Mouse (Mus musculus) cerebellum, adult 2 months (tissue): ENCODE measurements around the gene Rpl22l1. TPM values are rescaled to one million over a fixed set of nuclear protein-coding genes. Genes with fewer than 3 reads are reported as not detected.
"Not testable (repeated sequence)": the region's sequence is repeated elsewhere in the genome, so short reads cannot be mapped to it uniquely, and the experiment has no call there.

ENCODE experiments used
- DNase-seq, 2 experiments: peaks; one replicate each; pipeline ENCODE4 v3.0.0; 2021
- H3K27ac ChIP-seq: fragments of 200-500 bp; 2 replicates; pipeline ENCODE4 v1.5.1; 2012; ENCODE audit warnings: low read length, control low read depth, inconsistent platforms; ENCODE audit not compliant: insufficient read depth
- H3K27me3 ChIP-seq: fragments of 200-500 bp; 2 replicates; pipeline ENCODE4 v1.6.1; 2012; ENCODE audit warnings: inconsistent platforms, mild to moderate bottlenecking, low read length, moderate library complexity; ENCODE audit not compliant: control insufficient read depth, insufficient read depth
- H3K4me1 ChIP-seq: fragments of 200-500 bp; 2 replicates; pipeline ENCODE4 v1.6.1; 2011; ENCODE audit warnings: low read length; ENCODE audit not compliant: control insufficient read depth, insufficient read depth
- H3K4me3 ChIP-seq: fragments of 200-500 bp; replicated peaks from 2 replicates; pipeline ENCODE3; 2011; ENCODE audit warnings: mild to moderate bottlenecking, low read depth, low read length, control low read depth; ENCODE audit not compliant: insufficient read depth
- CTCF ChIP-seq: fragments of 200-500 bp; IDR thresholded peaks from 2 replicates; pipeline ENCODE4 v1.5.1; 2011; ENCODE audit warnings: low read depth, mild to moderate bottlenecking, control low read depth, low read length, moderate library complexity, borderline replicate concordance; ENCODE audit not compliant: insufficient read depth
- POLR2A ChIP-seq: fragments of 200-500 bp; IDR thresholded peaks from 2 replicates; pipeline ENCODE4 v1.6.1; 2011; ENCODE audit warnings: low read length, control low read depth, borderline replicate concordance; ENCODE audit not compliant: insufficient read depth
- WGBS: fragments of 180-500 bp; shearing (Covaris S2); methylation state at CpG from one replicate; pipeline ENCODE4 v1.1.7; 2018; 5-methylcytosine and 5-hydroxymethylcytosine counted together
- polyA plus RNA-seq: library from polyadenylated mRNA; depleted of rRNA; stranded (reverse); fragments of >200 nt; gene quantifications from 2 replicates; pipeline ENCODE4 v1.2.3, GENCODE M21; 2012; rRNA removed

Gene Rpl22l1
- polyA plus RNA-seq, 1 experiment = 156 TPM

GRCm38 (mm10) chr3:28847115-28847514 is 41.9 kb downstream of the Rpl22l1 start:
- Histone ChIP-seq H3K27ac (no peak overlapping the region), H3K4me1 (no peaks in the 10 kb centered on the region), H3K27me3 (no peaks in the 10 kb centered on the region; the same call in 1 of the 2 replicates), H3K4me3 (no peak overlapping the region)
- DNase-seq = no peak
- no peak for TF ChIP-seq CTCF
- no peak for TF ChIP-seq POLR2A

GRCm38 (mm10) chr3:28852174-28852573 is 46.9 kb downstream of the Rpl22l1 start:
- not testable (repeated sequence) for H3K4me1 ChIP-seq, H3K27ac ChIP-seq, H3K27me3 ChIP-seq, H3K4me3 ChIP-seq, DNase-seq
- WGBS = 91% methylated on average over 3 of the region's 3 CpGs

Other genes starting within 250 kb of the Rpl22l1 start
- 0.08 and 0.10 TPM in 2 replicates for gene Slc2a2, start 107.5 kb upstream of the Rpl22l1 start, polyA plus RNA-seq
- 39.2 and 44.0 TPM in 2 replicates for gene Eif5a2, start 24.2 kb upstream of the Rpl22l1 start, polyA plus RNA-seq
- not detected in 2 replicates for gene Gm1527, start 87.2 kb downstream of the Rpl22l1 start, polyA plus RNA-seq